Mouse (Mus musculus) stomach, postnatal 0 days (tissue): ENCODE data around the gene St7.

Experiments
- CTCF ChIP-seq: IDR thresholded peaks from 2 replicates; pipeline ENCODE4 v1.5.1; 2016; ENCODE audit warnings: antibody characterized with exemption, low read depth, mild to moderate bottlenecking, moderate library complexity
- EP300 ChIP-seq: optimal IDR thresholded peaks from 2 replicates; pipeline ENCODE3; 2016; ENCODE audit warnings: antibody characterized with exemption

GRCm38 (mm10) chr6:17764660-17764998 lies 71.9 kb downstream of the St7 start:
- TF ChIP-seq EP300 (no peak), CTCF (no peak)
